Mouse (Mus musculus) E14TG2a.4 (cell line): ENCODE results near the gene Tmem170b.

ENCODE experiments used
- CTCF ChIP-seq: conservative IDR thresholded peaks from 2 replicates; pipeline ENCODE4 v1.5.1; 2014; ENCODE audit warnings: low read length
- NANOG ChIP-seq: IDR thresholded peaks from 2 replicates; pipeline ENCODE4 v1.6.1; 2014; ENCODE audit warnings: borderline replicate concordance, low read length, mixed read lengths

DNA sequence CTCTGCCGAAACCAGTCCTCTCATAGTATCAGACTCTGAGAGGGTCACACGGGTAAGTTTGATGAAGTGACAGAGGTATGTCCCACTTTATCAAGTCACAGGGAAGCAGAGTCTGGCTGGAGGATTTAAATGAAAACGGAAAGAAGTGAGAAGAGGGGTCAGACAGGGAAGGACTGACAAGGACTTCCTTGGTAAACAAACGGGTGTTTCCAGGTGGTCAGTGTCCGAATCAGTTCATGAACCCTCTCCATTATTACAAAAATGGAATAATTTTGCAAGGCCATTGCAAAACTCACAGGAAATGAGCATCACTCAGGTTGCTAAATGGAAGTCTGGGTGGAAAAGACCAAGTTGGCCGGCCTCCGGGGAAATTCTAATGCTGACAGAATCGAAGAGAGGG lies 36.8 kb upstream of the Tmem170b start:
- TF ChIP-seq CTCF, result no peak
- no peak for TF ChIP-seq NANOG
